Mouse (Mus musculus) olfactory bulb, adult 2 months (tissue): ENCODE data around the gene Cd300e. TPM values are rescaled to one million over a fixed set of nuclear protein-coding genes. Genes with fewer than 3 reads are reported as not detected.

Experiments used
- H3K27ac ChIP-seq: fragments of 200-500 bp; 2 replicates; pipeline ENCODE4 v1.5.1; 2012; ENCODE audit warnings: low read depth, low read length; ENCODE audit not compliant: insufficient read depth
- H3K4me1 ChIP-seq: fragments of 200-500 bp; 2 replicates; pipeline ENCODE4 v1.6.1; 2012; ENCODE audit warnings: low read length; ENCODE audit not compliant: control insufficient read depth, insufficient read depth
- H3K4me3 ChIP-seq: fragments of 200-500 bp; 2 replicates; pipeline ENCODE4 v1.5.1; 2012; ENCODE audit warnings: mild to moderate bottlenecking, low read depth, low read length, moderate library complexity; ENCODE audit not compliant: insufficient read depth
- CTCF ChIP-seq: fragments of 200-500 bp; IDR thresholded peaks from 2 replicates; pipeline ENCODE4 v1.5.1; 2012; ENCODE audit warnings: low read depth, mild to moderate bottlenecking, low read length, moderate library complexity; ENCODE audit not compliant: insufficient read depth
- POLR2A ChIP-seq: fragments of 200-500 bp; IDR thresholded peaks from 2 replicates; pipeline ENCODE4 v1.6.1; 2012; ENCODE audit warnings: mild to moderate bottlenecking, low read depth, low read length, moderate library complexity; ENCODE audit not compliant: insufficient read depth
- WGBS: fragments of 180-500 bp; shearing (Covaris S2); methylation state at CpG from one replicate; pipeline ENCODE4 v1.1.7; 2018; 5-methylcytosine and 5-hydroxymethylcytosine counted together
- polyA plus RNA-seq: library from polyadenylated mRNA; stranded (reverse); fragments of >200 nt; gene quantifications from 2 replicates; pipeline ENCODE4 v1.2.4, GENCODE M21; 2012; ENCODE audit warnings: low replicate concordance; ENCODE audit not compliant: missing spikeins, insufficient read depth, insufficient read length

Cd300e gene
- polyA plus RNA-seq = not detected in 2 replicates

DNA sequence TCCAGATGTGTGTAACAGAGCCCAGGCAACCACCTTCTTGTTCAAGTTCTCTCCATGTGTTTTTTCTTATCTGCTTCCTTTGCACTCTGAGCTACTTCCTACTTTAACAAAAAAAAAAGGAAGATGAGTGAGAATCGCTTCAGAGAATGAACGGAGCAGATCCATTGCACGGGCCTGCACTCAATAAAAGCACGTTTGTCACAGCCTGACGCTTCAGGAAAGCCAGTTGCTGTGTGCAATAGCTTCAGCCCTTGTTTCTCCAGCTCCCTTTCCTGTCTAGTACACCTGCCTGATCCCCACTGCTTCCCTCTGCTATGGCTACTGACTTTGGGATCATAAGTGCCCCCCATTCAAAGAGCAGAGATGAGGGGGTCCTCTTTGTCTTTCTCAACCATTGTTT, at the start of gene Cd300e:
Gene Cd300e (minus strand): TSS at position 101 of the 400 bp plus-strand sequence.
- 51% methylated on average over 5 of the region's 5 CpGs for WGBS
- Histone ChIP-seq H3K27ac (no peak within 1 kb of the TSS), H3K4me3 (no peak within 1 kb of the TSS), H3K4me1 (no peaks in the 10 kb centered on the region)
- no peak for TF ChIP-seq CTCF
- no peak for TF ChIP-seq POLR2A

DNA sequence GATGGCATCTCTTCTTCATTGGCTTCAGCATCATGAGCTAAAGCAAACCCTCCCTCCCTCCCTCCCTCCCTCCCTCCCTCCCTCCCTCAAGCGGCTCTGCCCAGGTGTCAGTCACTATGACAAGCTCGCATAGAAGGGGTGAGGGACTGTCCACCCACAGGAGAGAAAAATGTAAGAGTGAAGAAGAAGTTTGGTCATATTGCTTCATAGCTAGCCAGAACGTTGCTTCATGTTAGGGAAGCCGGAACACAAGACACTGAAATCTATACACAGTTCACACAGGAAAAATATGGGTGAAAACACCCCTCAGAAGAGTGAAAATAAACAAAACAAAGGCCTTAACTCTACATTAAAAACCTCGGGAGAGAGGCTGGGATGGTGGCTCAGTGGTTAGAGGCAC, 48.3 kb upstream of the Cd300e start:
- no peaks in the 10 kb centered on the region for H3K4me1 ChIP-seq
- WGBS = 83% methylated on average over 4 of the region's 5 CpGs
- no peak for TF ChIP-seq CTCF
- TF ChIP-seq POLR2A = no peak

DNA sequence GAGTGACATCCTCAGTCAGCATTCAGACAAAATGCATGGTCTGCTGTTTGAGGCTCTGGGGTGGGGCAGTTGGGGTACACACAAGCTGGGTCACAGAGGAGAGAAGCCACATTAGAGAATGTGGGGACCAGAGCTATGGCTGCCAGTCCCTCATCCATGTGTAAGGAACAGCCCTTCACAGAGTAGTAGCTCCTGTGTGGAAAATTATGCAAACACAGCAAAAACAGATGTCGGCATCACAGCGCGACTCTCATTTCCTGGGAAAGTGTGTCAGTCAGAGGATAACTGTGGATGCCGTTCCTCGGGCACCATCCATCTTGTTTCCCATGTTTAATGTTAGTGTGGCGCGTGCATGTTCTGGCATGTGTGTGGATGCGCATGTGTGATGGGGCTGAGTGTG, 46.2 kb upstream of the Cd300e start:
- Histone ChIP-seq H3K4me1 (no peaks in the 10 kb centered on the region), H3K27ac (no peak overlapping the region), H3K4me3 (no peak overlapping the region)
- no peak for TF ChIP-seq CTCF
- TF ChIP-seq POLR2A = no peak
- 92% methylated on average over 8 of the region's 8 CpGs for WGBS

More for the DNA sequence above, 48.3 kb upstream of the Cd300e start:
- Histone ChIP-seq H3K4me3 (no peak overlapping the region), H3K27ac (no peak overlapping the region)

DNA sequence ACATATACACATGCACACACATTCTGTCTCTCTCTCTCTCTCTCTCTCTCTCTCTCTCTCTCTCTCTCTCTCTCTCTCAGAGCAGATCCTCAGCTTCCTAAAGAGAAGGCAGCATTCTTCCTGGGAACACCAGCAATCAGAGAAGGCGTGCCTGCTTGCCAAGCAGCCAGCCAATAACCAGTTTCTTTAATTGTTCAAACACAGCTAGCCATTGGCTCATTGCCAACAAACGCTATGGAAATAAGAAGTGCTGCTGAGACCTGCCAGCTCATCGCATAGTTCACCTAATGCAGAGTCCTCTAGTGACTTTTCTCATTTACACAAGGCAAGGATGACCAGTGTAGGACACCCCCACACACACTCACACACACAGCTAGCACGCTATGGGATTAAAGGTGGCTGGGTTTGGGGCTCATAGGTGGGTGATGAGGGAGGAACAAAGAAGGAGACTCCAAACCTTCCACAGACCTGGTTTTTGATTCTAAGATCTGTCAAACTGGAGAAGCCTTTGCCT, 45.5 kb upstream of the Cd300e start:
- H3K4me1 ChIP-seq = no peaks in the 10 kb centered on the region
- 23% methylated on average over 4 of the region's 4 CpGs for WGBS
- no peak for TF ChIP-seq CTCF
- no peak for TF ChIP-seq POLR2A
- no peak overlapping the region for H3K27ac ChIP-seq
- H3K4me3 ChIP-seq = no peak overlapping the region

DNA sequence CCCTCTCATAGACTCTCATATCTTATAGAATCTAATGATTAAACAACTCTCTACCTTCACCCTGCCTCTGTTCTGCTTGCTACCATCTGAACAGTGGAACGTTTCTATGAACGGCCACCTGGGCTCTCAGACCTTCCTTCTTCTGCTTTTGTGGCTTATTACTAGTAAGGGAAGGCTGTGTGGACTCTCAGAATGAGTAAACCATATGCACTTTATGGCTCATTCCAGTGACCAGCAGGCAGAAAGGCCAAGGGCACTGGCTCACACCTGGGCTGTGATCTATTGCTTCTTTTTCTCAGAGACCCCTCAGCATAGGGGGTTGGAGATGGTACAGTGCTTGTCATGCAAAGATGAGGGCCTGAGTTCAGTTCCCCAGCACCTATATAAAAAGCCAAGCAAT, 44.7 kb upstream of the Cd300e start:
- no peak for TF ChIP-seq POLR2A
- TF ChIP-seq CTCF = no peak
- 85% methylated on average over 2 of the region's 2 CpGs for WGBS
- Histone ChIP-seq H3K4me3 (no peak overlapping the region), H3K4me1 (no peaks in the 10 kb centered on the region), H3K27ac (no peak overlapping the region)

DNA sequence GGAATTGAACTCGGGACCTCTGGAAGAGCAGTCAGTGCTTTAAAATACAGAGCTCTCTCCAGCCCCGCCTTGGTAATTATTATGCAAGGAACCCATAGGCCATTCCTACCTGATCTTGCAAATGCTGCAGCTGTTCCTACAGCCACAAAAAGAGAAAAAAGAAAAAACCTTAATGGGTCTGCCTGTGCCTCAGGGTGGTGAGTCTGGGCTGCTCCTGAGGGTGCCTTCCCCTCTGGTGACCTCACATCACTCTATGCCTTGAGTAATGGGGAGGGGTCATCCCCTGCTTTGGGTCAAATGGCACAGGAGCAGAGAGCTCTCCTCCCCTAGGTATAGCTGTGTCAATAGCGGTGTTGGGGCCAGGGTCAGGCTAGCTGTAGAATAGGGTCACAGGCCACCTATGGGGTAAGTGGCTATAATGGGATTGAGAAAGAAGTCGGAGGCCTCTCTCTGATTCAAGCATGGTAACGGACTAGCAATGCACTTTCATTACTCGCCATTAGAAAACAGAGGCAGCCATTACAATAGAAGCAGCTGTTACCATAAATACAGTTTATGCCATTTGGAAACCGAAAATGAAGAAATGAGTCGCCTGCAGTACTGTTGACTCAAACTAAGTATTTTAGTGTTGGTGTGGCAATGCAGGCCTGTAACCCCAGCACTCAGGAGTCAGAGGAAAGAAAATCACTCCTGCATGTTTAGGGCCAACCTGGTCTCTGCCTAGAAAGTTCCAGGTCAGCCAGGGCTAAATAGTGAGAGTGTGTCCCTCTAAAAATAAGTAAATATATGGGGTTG, 43.0 kb upstream of the Cd300e start:
- Histone ChIP-seq H3K27ac (no peak overlapping the region), H3K4me1 (no peaks in the 10 kb centered on the region), H3K4me3 (no peak overlapping the region)
- no peak for TF ChIP-seq CTCF
- TF ChIP-seq POLR2A = no peak
- 73% methylated on average over 8 of the region's 8 CpGs for WGBS

DNA sequence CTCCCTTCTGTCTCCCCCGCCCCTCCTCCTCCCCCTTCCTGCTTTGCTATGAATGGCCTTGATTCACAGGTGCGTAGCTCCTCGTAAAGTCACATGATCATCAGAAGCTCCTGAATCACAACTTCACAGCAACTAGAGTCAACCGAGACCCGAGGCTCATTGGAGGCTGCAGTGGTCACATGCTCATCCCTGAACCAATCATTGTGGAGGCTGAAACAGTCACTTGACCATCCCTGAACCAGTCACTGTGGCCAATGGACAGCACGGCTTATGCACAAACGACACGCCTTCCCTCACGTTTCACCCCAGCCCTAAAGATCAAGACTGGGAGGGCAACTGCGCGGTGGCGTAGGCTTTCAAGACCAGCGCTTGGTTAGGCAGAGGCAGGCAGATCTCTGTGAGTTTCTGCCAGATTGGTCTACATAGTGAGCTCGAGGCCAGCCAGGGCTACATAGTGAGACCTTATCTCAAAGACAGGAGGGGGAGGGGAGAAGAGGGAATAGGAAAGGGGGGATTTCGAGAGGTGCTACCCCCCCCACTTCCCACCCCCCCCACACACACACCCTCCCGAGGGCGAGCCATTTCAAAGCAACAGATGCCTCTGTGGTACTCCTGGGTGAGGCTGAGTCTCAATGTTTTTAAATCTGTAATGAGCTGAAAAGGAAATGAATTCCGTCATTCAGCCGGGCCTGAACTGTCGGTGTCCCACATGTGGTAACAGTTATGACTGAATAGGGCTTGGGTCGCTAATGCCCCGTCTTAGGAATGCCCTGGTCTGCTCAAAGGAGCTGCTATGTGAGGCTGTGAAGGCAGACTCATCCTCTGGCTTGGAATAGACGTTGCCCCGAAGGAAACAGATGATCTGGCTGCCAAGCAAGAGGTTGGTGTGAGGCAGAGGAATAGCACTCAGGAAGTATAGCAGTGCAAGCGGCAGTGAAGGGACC, 41.8 kb upstream of the Cd300e start:
- WGBS = 88% methylated on average over 25 of the region's 25 CpGs
- Histone ChIP-seq H3K4me3 (no peak overlapping the region), H3K27ac (no peak overlapping the region), H3K4me1 (peaks cover 3% of the 10 kb centered on the region; the same call in 1 of the 2 replicates)
- no peak for TF ChIP-seq CTCF
- no peak for TF ChIP-seq POLR2A

DNA sequence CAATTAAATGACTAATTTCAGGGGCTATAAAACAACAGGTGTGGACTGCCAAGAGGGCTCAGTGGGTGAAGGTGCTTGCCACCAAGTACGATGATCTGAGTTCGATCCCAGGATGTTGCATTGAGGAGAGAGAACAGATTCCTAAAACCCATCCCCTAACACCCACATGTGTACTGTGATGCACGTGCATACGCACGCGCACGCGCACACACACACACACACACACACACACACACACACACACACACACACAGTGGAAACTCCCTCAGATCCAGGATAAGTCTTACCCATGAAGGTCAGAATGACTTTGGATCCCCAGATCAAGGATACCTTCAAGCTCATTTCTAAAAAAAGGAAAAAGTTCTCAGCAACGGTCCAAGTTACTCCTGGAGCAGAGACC, 40.1 kb upstream of the Cd300e start:
- Histone ChIP-seq H3K4me1 (peaks cover 6% of the 10 kb centered on the region; the same call in 1 of the 2 replicates), H3K27ac (no peak overlapping the region), H3K4me3 (no peak overlapping the region)
- TF ChIP-seq POLR2A (no peak), CTCF (no peak)
- 97% methylated on average over 9 of the region's 9 CpGs for WGBS
